Mouse (Mus musculus) spleen, adult 18-20 months (tissue): ENCODE results near the gene Creb5.

Source experiments
- DNase-seq, 2 experiments: peaks; one replicate each; pipeline ENCODE4 v3.0.0; 2022; ENCODE audit warnings: mixed read lengths in 2 of 2

Gene Creb5

DNA sequence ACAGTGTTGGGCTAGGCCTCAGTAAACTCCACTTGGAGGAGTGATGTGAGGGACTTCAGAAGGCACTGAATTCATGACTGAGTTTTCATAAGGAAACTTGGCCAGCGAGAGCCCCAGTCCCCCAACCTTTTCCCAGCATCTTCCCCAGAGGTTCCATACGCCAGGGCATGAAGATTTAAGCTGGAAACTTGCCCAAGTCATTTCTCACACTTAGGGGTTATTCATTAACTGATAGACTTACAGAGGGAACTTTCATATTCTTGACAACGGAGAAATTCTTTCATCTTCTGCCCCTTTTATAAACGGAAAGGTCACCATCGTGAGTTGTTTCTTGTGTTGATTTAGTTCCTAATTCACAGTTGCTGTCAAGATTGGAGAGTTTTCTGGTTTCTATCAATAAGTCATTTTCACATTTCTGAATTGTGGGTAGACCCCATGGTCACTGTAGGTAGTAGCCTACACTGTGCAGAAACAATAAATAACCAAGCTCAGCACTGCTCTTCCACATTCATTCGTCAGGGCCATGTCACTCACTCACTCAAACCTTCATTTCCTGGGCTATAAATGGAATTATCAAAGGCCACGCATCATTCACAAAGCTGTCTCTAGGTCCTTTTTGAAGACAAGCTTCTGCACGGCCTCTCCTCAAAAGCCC lies 366.8 kb downstream of the Creb5 start:
- DNase-seq, result no peak

- no peak for DNase-seq
These were observed 367.3 kb downstream of the Creb5 start for GRCm38 (mm10) chr6:53654361-53654824.

GRCm38 (mm10) chr6:53656466-53656865 lies 369.4 kb downstream of the Creb5 start:
- no peak for DNase-seq

- no peak for DNase-seq
These were observed 370.4 kb downstream of the Creb5 start for GRCm38 (mm10) chr6:53657483-53657882.

- no peak for DNase-seq
These were observed 376.1 kb downstream of the Creb5 start for GRCm38 (mm10) chr6:53662858-53663833.

GRCm38 (mm10) chr6:53664759-53665158 lies 377.7 kb downstream of the Creb5 start:
- no peak for DNase-seq

- no peak for DNase-seq
These were observed 379.4 kb downstream of the Creb5 start for GRCm38 (mm10) chr6:53666503-53666902.

DNA sequence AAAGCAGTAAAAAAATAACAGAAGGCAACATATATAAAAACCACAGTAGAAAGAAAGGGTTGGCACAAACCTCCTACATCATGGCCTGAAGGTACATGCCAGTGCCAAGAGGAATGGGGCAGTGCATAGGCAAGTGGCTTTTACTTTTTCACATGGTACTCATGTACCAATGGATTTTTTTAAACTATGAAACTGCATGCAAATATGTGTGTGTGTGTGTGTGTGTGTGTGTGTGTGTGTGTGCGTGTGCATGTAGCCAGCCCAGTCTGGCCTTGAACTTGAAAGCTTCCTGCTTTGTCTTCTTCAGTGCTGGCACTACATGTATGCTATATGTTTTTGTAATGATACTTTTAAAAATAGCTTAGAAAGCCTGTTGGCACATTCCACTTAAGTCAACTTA lies 391.2 kb downstream of the Creb5 start:
- DNase-seq, result no peak

GRCm38 (mm10) chr6:53680046-53680445 lies 393.0 kb downstream of the Creb5 start:
- no peak for DNase-seq

GRCm38 (mm10) chr6:53684416-53684815 lies 397.3 kb downstream of the Creb5 start:
- DNase-seq, result no peak

GRCm38 (mm10) chr6:53685323-53685722 lies 398.3 kb downstream of the Creb5 start:
- DNase-seq, result no peak

DNA sequence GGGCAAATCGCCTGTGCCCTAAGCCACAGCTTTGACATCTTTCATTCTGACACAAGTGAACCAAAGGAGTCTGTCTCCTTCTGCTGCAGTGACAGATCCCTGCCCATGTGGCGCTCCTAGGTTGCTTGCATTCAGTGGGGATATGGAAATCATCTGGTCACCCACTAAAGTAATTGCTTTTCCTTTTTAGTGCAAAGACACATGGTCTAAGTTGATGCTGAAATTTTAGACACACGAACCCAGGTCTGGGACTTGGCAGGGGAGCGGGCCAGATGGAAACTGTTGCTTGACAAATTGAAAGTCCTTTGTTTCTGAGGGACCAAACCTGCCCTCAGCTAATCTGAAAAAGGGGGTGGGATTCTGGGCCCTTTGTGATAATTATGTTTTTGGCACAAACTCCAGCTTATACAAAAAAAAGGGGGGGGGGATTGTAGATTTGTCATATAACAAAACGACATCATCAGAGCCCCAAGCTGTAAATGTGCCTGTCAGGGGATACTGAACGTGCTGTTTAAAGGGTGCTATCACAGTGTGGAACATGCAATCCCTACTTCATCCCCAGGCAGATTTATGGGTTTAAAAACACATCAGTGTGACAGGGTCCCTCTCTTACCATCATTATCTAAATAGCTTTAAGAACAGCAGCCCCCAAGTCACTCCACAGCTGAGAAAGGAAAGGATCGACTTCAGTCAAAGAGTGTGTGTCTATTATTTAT lies 401.9 kb downstream of the Creb5 start:
- no peak for DNase-seq

DNA sequence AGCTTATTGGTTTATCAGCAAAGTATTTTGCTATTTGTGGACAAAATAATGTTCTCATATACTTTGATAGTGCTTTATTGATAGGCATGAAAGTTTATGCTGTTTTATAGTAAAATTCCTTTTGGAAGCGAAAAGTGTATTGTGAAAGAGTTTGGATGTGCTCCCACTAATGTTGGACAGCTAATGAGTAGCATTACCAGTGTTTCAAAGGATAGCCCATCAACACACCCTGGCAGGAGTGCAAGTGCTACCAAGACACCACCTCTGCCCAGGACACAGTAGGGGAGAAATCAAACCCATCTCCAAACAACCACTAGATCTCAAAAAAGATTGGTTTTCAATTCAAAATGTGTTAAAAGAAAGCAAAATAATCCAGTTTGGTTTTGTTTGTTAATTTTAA lies 403.9 kb downstream of the Creb5 start:
- DNase-seq, result no peak

- no peak for DNase-seq
These were observed 408.1 kb downstream of the Creb5 start for GRCm38 (mm10) chr6:53695216-53695615.

- DNase-seq, result no peak
These were observed 409.4 kb downstream of the Creb5 start for GRCm38 (mm10) chr6:53696471-53696870.

- no peak for DNase-seq
These were observed 409.9 kb downstream of the Creb5 start for GRCm38 (mm10) chr6:53696921-53697320.

- no peak for DNase-seq
These were observed 411.2 kb downstream of the Creb5 start for GRCm38 (mm10) chr6:53698128-53698749.

GRCm38 (mm10) chr6:53704440-53704839 lies 417.4 kb downstream of the Creb5 start:
- DNase-seq, result no peak

DNA sequence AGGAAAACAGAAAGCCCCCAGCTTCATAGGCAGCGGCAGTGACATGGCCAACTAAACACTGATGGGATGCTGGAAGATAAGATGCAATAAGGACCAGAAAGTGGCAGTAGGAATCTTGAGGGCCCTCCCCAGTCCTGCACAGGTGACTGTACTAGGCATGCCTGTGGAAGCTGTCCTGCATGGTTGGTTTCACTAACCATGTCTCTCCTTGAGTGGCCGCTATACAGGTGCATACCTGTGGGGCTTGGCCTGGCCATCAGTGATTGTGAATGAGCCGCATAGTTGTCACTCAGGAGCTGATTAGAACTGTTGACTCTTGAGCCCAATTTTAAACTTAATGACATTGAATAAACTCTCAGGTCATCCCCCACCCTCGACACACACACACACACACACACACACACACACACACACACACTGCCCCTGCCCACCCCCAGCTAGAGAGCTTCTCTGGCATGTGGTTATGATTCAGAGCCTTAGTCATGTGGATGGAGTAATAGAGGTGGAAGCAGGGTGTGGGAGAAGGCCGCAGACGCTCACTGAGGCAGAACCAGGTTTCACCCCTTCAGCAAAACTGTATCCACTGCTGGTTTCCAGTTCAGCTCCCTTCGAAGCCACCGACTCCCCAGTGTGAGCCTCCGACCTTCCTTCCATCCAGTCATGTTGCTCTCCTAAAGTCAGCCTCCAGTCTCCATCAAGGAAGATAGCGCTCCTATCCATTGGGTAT lies 419.7 kb downstream of the Creb5 start:
- no peak for DNase-seq

- no peak for DNase-seq
These were observed 420.7 kb downstream of the Creb5 start for GRCm38 (mm10) chr6:53707795-53708194.

- no peak for DNase-seq
These were observed 422.8 kb downstream of the Creb5 start for GRCm38 (mm10) chr6:53709694-53710442.
